Mouse (Mus musculus): ENCODE measurements around the gene AU040320. TPM values are rescaled to one million over a fixed set of nuclear protein-coding genes. Genes with fewer than 3 reads are reported as not detected.

AU040320 gene
- total and polyA plus RNA-seq, 3 experiments: 3.0 to 17.0 (median 15.2) TPM

DNA sequence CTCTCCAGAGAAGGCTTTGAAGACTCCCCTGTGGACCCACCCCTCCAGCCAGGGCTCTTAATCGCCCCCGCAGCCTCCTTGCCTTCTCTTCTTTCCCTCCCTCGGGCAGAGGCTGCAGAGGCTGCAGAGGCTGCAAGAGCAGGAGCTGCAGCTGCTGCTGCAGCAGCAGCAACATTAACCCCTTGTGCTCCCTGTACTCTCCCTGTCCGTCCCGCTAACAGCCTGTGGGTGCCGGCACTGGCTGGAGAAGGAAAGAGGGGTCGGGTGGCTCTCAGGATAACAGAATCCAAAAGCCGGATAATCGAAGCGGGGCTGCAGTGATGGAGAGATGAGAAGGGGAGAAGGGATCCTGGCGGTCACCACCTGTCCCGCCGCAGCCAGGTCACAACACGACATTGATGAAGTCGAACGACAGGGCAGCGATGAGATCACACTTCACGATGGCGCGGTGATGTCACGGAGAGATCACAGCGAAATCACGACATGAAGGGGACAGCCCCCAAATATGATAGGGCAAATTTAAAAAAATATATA, 669 bp upstream of the AU040320 start:
- DNase-seq (ENCODE audit: extremely low read depth): peak; percentile 61
- no peak for TF ChIP-seq EP300 (IDR thresholded peaks at IDR 0.05; ENCODE audit: low read length)
- TF ChIP-seq JUND (conservative IDR thresholded peaks at IDR 0.05; ENCODE audit: low read depth, low read length): 0 out of 2 replicates have a peak, but pooled peaks have one; percentile 20
- TF ChIP-seq POLR2A (IDR thresholded peaks at IDR 0.05; ENCODE audit: low read depth, low read length): no peak
- no peak for TF ChIP-seq TBP (conservative IDR thresholded peaks at IDR 0.05; ENCODE audit: low read depth, low read length)
- Histone ChIP-seq H3K9me3 (replicated peaks; ENCODE audit: low read length) (no peaks in the 10 kb centered on the region), H3K4me3 (replicated peaks in 1 of 3; ENCODE audit: low read depth in 2 of 3, low read length in 2 of 3, poor library complexity in 1 of 3) (peak overlapping the region; percentile 79 to 87 (median 83)), H3K27me3 (replicated peaks) (no peaks in the 10 kb centered on the region), H3K4me2 (ENCODE audit: insufficient read depth, low read depth, poor library complexity, severe bottlenecking) (peak overlapping the region; percentile 52), H3K79me2 (replicated peaks; ENCODE audit: control insufficient read depth, extremely low read depth, insufficient read depth, poor library complexity, severe bottlenecking) (peaks cover 17% of the 10 kb centered on the region), H3K9ac (ENCODE audit: insufficient read depth, low read depth) (peak overlapping the region; percentile 72), H3K36me3 (replicated peaks in 1 of 2; ENCODE audit: control insufficient read depth in 1 of 2, insufficient read depth in 1 of 2, low read length in 1 of 2) (peaks cover 28 to 48% of the 10 kb centered on the region in 2 experiments), H3K27ac (ENCODE audit: insufficient read depth, low read depth) (no peak overlapping the region), H3K4me1 (ENCODE audit: control insufficient read depth in 1 of 2, insufficient read depth in 2 of 2) (peaks cover 11 to 51% of the 10 kb centered on the region in 2 experiments)
- in situ Hi-C loops (cut with MboI; ENCODE audit: low pct_ligation_motif_present, low pct_unique_long_range_greater_than_20kb, low sequenced_read_pairs) (no loop called here), dilution Hi-C loops (cut with MboI; ENCODE audit: extremely low pct_ligation_motif_present, extremely low pct_unique_long_range_greater_than_20kb, low sequenced_read_pairs) (no loop called here)

GRCm38 (mm10) chr4:126754231-126754611, 877 bp downstream of the AU040320 start:
- Histone ChIP-seq H3K27me3 (replicated peaks) (no peaks in the 10 kb centered on the region), H3K9ac (ENCODE audit: insufficient read depth, low read depth) (peak overlapping the region; percentile 86), H3K9me3 (replicated peaks; ENCODE audit: low read length) (no peaks in the 10 kb centered on the region), H3K36me3 (replicated peaks in 1 of 2; ENCODE audit: control insufficient read depth in 1 of 2, insufficient read depth in 1 of 2, low read length in 1 of 2) (peaks cover 25 to 43% of the 10 kb centered on the region in 2 experiments), H3K4me3 (replicated peaks in 1 of 3; ENCODE audit: low read depth in 2 of 3, low read length in 2 of 3, poor library complexity in 1 of 3) (peak overlapping the region; percentile 79 to 87 (median 83)), H3K4me1 (ENCODE audit: control insufficient read depth in 1 of 2, insufficient read depth in 2 of 2) (peaks cover 11 to 44% of the 10 kb centered on the region in 2 experiments), H3K79me2 (replicated peaks; ENCODE audit: control insufficient read depth, extremely low read depth, insufficient read depth, poor library complexity, severe bottlenecking) (peaks cover 17% of the 10 kb centered on the region), H3K27ac (ENCODE audit: insufficient read depth, low read depth) (no peak overlapping the region), H3K4me2 (ENCODE audit: insufficient read depth, low read depth, poor library complexity, severe bottlenecking) (peak overlapping the region; percentile 99)
- in situ Hi-C loops (cut with MboI; ENCODE audit: low pct_ligation_motif_present, low pct_unique_long_range_greater_than_20kb, low sequenced_read_pairs): no loop called here
- dilution Hi-C loops (cut with MboI; ENCODE audit: extremely low pct_ligation_motif_present, extremely low pct_unique_long_range_greater_than_20kb, low sequenced_read_pairs): no loop called here
- no peak for TF ChIP-seq JUN (IDR thresholded peaks at IDR 0.05; ENCODE audit: insufficient read depth, low read depth, low read length)
- TF ChIP-seq ETS1 (conservative IDR thresholded peaks at IDR 0.05; ENCODE audit: low read depth, low read length): no peak
- no peak for TF ChIP-seq CHD2 (IDR thresholded peaks at IDR 0.05; ENCODE audit: low read length)
- no peak for TF ChIP-seq ZC3H11A (IDR thresholded peaks at IDR 0.05; ENCODE audit: low read depth, low read length)
- no peak for TF ChIP-seq ZNF384 (IDR thresholded peaks at IDR 0.05; ENCODE audit: low read depth, low read length)
- no peak for DNase-seq (ENCODE audit: extremely low read depth)

- Histone ChIP-seq H3K9me3 (replicated peaks; ENCODE audit: low read length) (no peaks in the 10 kb centered on the region), H3K27ac (ENCODE audit: insufficient read depth, low read depth) (no peak overlapping the region), H3K9ac (ENCODE audit: insufficient read depth, low read depth) (peak overlapping the region; percentile 86; the same call in 1 of the 2 replicates), H3K4me1 (ENCODE audit: control insufficient read depth in 1 of 2, insufficient read depth in 2 of 2) (peaks cover 6 to 44% of the 10 kb centered on the region in 2 experiments; a peak in 3 of 4 replicates), H3K36me3 (replicated peaks in 1 of 2; ENCODE audit: control insufficient read depth in 1 of 2, insufficient read depth in 1 of 2, low read length in 1 of 2) (peaks cover 20 to 36% of the 10 kb centered on the region in 2 experiments), H3K4me3 (replicated peaks in 1 of 3; ENCODE audit: low read depth in 2 of 3, low read length in 2 of 3, poor library complexity in 1 of 3) (no peak overlapping the region), H3K27me3 (replicated peaks) (no peaks in the 10 kb centered on the region), H3K4me2 (ENCODE audit: insufficient read depth, low read depth, poor library complexity, severe bottlenecking) (no peak overlapping the region), H3K79me2 (replicated peaks; ENCODE audit: control insufficient read depth, extremely low read depth, insufficient read depth, poor library complexity, severe bottlenecking) (peaks cover 17% of the 10 kb centered on the region)
- in situ Hi-C loops (cut with MboI; ENCODE audit: low pct_ligation_motif_present, low pct_unique_long_range_greater_than_20kb, low sequenced_read_pairs) (no loop called here), dilution Hi-C loops (cut with MboI; ENCODE audit: extremely low pct_ligation_motif_present, extremely low pct_unique_long_range_greater_than_20kb, low sequenced_read_pairs) (no loop called here)
- DNase-seq (ENCODE audit: extremely low read depth): no peak
- no peak for TF ChIP-seq ELF1 (IDR thresholded peaks at IDR 0.05; ENCODE audit: low read depth, low read length)
- TF ChIP-seq CHD2 (IDR thresholded peaks at IDR 0.05; ENCODE audit: low read length): no peak
- TF ChIP-seq JUN (IDR thresholded peaks at IDR 0.05; ENCODE audit: insufficient read depth, low read depth, low read length): no peak
- no peak for TF ChIP-seq UBTF (IDR thresholded peaks at IDR 0.05; ENCODE audit: low read depth, low read length)
- no peak for TF ChIP-seq CHD1 (IDR thresholded peaks at IDR 0.05; ENCODE audit: low read depth, low read length)
- no peak for TF ChIP-seq KAT2A (IDR thresholded peaks at IDR 0.05; ENCODE audit: insufficient replicate concordance, low read length)
- TF ChIP-seq NELFE (IDR thresholded peaks at IDR 0.05; ENCODE audit: low read depth, low read length): no peak
- no peak for TF ChIP-seq IRF4 (IDR thresholded peaks at IDR 0.05; ENCODE audit: low read depth, low read length)
- no peak for TF ChIP-seq RAD21 (IDR thresholded peaks at IDR 0.05; ENCODE audit: low read depth, low read length)
- no peak for TF ChIP-seq ZNF384 (IDR thresholded peaks at IDR 0.05; ENCODE audit: low read depth, low read length)
- no peak for TF ChIP-seq MAX (IDR thresholded peaks at IDR 0.05; ENCODE audit: low read length)
- TF ChIP-seq POLR2AphosphoS2 (IDR thresholded peaks at IDR 0.05; ENCODE audit: low read depth, low read length): no peak
- TF ChIP-seq TBP (conservative IDR thresholded peaks at IDR 0.05; ENCODE audit: low read depth, low read length): no peak
- TF ChIP-seq MXI1 (IDR thresholded peaks at IDR 0.05; ENCODE audit: low read depth, low read length): no peak
- no peak for TF ChIP-seq E2F4 (IDR thresholded peaks at IDR 0.05; ENCODE audit: insufficient replicate concordance, low read depth, low read length)
- no peak for TF ChIP-seq PAX5 (IDR thresholded peaks at IDR 0.05; ENCODE audit: low read length)
- no peak for TF ChIP-seq GABPA (IDR thresholded peaks at IDR 0.05; ENCODE audit: insufficient replicate concordance, low read depth, low read length)
- no peak for TF ChIP-seq MAZ (IDR thresholded peaks at IDR 0.05; ENCODE audit: low read depth, low read length)
- no peak for TF ChIP-seq TCF12 (IDR thresholded peaks at IDR 0.05; ENCODE audit: low read depth, low read length)
These were observed 1.5 kb downstream of the AU040320 start for GRCm38 (mm10) chr4:126754736-126755374.
